Mouse (Mus musculus): ENCODE results near the gene Akap11.

- TF ChIP-seq POLR2A (IDR thresholded peaks at IDR 0.05; ENCODE audit: insufficient read length, low read depth) (no peak), POLR2AphosphoS2 (IDR thresholded peaks at IDR 0.05; ENCODE audit: insufficient read length, low read depth) (no peak), MYOG (IDR thresholded peaks at IDR 0.05; ENCODE audit: control insufficient read depth in 1 of 3, insufficient read depth in 1 of 3, insufficient read length in 2 of 3, low read depth in 2 of 3) (no peak), MYOD1 (IDR thresholded peaks at IDR 0.05; ENCODE audit: control insufficient read depth in 1 of 3, insufficient read length in 2 of 3, low read depth in 2 of 3) (no peak), MAX (IDR thresholded peaks at IDR 0.05; ENCODE audit: low read depth) (no peak), E2F4 (IDR thresholded peaks at IDR 0.05; ENCODE audit: insufficient read depth) (no peak), USF1 (IDR thresholded peaks at IDR 0.05; ENCODE audit: low read depth) (no peak)
These were observed 39.3 kb upstream of the Akap11 start for GRCm38 (mm10) chr14:78575899-78576298.
